Mouse (Mus musculus): ENCODE measurements around the gene Hs6st3. TPM values are rescaled to one million over a fixed set of nuclear protein-coding genes. Genes with fewer than 3 reads are reported as not detected.

Hs6st3 gene
- total RNA-seq, 2 experiments from 2014 or later: not detected

DNA sequence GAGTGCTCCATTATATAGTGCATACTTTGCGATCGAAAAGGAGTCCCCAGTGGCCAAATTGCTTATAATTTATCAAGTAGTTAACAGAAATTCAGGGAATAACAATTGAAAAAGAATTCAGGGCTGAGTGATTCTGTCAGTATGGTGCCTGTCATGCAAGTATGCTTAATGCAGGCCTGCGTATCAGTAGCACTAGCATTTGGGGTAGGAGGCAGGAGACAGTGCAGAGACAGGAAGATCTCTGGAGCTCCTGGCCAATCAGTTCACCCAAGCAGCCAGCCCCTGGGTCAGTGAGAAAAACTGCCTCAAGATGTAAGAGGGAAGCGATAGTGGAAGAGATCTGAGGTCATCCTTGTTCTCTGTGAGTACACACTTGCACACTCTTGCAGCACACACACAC, 594.1 kb downstream of the Hs6st3 start:
- intact Hi-C loops (cut with DNase I; ENCODE audit: low total_unique reads): no loop called here
- DNase-seq: no peak

DNA sequence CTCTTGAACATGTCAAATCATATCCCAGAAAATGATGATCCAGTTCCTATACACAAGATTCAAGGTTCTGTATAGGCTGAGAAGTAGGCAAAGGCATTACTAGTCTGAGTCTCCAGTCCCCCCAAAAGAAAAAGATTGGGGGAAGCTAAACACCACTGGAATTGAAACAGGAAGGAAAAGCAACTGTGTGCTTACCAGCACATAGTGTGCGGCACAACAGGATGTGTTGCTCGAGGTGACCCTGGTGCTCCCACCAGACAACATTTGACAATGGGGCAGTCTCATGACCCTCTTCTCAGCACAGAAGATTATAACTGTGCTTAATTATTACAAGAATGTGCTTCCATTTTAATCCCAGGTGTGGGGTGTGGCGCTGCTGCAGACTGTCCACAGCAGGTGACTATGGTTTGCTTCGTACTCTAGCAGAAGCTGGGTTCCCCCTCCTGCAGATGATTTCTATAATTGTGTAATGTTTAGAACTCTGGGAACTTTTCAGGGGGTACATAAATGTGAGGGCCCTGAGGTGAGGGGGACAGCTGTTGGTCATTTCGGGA, 599.3 kb downstream of the Hs6st3 start:
- intact Hi-C loops (cut with DNase I; ENCODE audit: low total_unique reads): no loop called here
- no peak for DNase-seq

DNA sequence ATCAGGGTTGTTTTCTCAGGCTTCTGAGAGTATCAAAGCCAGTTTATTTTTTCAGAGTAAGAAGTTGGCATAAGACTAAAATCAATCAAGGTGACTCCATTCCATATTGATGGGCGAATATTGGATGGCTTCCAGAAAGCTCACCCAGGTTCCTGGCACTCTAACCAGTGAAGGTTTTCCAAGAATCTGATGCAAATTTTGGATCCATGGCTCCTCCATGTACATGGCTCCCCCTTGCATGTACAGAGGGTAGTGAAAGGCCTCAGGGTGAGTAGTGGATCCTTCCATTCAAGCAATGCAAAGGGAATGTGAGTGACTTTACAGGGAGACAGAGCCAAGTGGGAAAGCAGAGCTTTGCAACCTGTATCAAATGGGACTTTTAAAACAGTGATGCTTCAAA, 603.6 kb downstream of the Hs6st3 start:
- intact Hi-C loops (cut with DNase I; ENCODE audit: low total_unique reads): no loop called here
- DNase-seq: no peak

DNA sequence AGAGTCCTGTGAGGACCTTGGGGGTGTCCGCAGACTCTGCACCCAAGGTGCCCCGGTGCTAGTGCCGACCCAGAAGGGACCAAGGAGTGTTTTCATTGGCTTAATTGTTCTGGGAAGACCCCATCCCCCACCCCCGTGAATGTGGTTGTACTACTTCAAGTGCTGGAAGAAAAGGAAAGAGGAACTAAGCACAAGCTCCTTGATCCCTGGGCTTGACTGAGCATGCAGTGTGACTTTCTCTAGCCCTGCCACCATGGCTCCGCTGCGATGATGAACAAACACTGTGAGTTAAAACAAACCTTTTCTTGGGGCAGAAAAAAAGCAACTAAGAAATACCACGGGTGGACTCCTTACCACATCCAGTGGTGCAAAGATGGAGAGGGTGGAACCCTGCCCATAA, 623.2 kb downstream of the Hs6st3 start:
- no peak for DNase-seq
- intact Hi-C loops (cut with DNase I; ENCODE audit: low total_unique reads): no loop called here

DNA sequence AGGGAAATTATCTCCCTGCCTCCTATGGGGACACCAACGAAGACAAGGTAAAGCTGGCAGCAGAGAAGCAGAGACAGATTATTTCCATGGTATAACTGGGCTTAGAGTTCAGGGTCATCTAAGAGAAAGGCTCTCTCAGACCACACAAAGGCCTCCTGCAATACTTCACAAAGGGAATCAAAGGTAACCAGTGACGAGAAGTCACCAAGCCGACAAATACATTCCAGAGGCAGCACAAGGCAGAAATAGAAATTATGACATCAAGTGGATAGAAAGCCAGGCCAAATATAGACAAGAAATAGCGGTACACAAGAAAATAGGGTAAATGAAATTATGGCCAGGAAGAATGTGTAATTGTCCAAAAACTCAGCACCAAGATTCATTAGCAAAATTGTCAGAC, 633.9 kb downstream of the Hs6st3 start:
- intact Hi-C loops (cut with DNase I; ENCODE audit: low total_unique reads): no loop called here
- no peak for DNase-seq

DNA sequence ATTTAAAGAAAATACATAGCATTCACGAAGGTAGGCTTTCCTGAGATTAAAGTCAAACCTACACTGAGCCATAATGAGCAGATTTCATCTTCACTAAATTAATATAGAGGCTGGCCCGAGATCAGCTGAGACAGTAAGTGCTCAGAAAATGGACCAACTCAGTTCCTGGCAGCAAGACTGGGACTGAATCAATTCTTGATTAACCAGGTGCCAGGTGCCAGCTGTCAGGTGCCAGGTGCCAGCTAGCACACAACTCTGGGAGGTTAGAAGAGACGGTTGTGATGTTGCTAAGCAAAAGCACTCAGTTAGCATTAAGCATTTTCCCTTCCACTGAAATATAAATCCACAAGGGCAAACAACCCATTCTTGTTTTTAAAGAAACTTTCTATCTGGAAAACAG, 638.1 kb downstream of the Hs6st3 start:
- intact Hi-C loops (cut with DNase I; ENCODE audit: low total_unique reads): no loop called here
- no peak for DNase-seq

DNA sequence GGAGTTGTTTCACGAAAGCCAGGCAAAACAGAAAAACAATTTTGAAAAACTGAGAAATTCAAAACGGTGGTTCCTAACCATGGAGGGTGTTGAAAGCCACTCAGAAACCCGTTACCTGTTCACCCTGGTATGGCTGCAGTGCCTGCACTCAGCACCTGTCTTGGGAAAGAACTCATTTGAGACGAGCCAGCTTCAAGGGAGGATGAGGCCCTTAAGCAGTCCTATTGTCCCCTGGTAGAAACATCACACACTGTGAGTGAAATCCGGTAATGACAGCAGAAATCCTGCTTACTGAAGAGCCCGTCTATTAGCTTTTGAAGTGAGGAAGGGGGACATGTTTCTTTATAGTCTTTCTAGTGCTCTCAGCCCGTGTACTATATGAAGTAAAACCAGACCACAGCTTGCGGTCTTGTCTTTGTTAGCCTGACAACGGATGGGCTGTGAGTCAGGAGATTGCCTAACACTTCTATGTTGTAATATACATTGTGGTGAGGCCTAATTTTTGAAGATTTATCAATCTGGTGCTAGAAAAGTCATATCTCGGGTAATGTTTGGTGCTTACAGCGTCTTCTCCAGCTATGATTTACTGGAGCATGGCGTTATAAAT, 641.9 kb downstream of the Hs6st3 start:
- intact Hi-C loops (cut with DNase I; ENCODE audit: low total_unique reads): no loop called here
- DNase-seq: no peak

DNA sequence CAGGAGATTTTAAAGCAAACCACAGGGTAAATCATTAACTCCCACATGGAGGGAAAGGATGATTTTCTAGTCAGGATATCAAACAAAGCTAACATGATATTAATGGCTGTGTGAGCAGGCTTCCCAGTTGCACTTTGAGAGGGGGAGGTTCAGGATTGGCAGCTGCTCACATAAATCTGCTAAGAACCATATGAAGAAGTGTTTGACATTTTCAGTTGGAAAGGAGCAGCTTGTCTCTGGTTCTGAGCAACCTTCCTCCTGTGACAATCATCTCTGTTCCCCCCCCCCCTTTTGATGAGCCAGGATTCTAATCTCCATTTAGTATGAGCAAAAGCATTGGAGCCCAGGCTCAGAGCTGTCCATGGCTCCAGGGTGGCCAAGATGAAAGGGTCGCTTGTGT, 643.0 kb downstream of the Hs6st3 start:
- DNase-seq: no peak
- intact Hi-C loops (cut with DNase I; ENCODE audit: low total_unique reads): no loop called here

DNA sequence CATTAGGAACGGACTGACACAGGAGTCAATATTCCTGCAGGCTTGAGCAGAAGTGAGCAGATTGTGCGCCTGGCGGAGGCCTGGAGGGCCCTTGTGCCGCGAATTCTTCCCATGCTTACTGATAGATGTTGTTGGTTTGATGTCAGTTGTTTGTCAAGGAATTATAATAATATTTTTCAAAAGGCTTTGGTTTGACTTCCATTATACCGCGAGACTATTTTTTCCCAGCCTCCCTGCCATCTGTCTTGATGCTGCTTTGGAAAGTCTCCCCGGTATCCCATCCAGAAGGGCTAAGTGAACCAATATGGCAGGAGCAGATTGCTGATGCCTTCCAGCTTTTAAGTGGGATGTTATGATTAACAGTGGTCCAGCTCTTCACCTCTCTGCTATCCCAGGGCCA, 651.3 kb downstream of the Hs6st3 start:
- intact Hi-C loops (cut with DNase I; ENCODE audit: low total_unique reads): no loop called here
- no peak for DNase-seq

DNA sequence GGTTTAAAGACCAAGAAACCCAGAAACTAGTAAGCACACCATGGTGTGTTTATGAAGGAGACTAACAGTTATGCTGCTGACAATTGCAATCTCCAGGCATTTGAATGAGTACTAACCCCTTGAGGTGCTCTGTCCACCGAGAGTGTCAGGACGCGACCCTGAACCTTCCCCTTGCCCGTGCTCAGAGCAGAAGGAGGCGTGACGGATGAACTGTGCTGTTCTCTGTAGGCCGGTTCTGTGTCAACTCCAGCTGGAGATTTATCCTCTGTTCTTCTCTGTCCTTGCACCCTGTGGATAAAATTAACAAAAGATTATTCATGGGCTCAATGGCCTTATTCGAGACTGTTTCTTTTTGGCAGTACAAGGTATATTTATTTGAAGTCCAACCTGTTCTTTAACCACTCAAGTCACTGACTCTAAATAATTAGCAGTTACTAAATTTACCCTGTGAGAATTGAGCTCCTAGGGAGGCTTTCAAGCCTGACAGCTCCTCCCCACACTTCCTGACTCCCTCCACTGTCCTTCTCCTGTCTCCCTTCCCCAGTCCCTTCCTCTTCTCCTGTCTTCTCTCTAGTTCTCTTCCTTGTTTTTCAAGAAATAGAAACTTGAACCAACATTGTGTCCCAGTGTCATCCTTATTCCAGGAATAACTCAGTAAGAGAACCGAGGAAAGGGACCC, 659.2 kb downstream of the Hs6st3 start:
- intact Hi-C loops (cut with DNase I; ENCODE audit: low total_unique reads): no loop called here

DNA sequence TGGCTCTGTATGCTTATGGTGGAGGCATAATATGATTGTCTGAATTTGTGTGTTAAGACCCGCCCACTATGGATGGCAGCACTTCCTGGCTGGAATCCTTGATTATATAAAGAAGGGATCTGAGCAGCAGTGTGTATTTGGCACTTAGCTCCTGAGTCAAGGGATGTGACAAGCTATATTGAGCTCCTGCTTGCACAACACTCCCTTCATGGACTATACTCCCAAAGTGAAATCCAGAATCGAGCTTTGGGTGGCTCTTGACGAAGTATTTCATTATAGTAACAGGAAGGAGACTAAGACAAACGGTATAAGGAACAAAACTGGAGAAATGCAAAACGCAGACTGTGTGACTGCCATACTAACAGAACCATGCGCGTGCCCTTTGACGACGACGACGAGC, 660.4 kb downstream of the Hs6st3 start:
- DNase-seq: no peak
- intact Hi-C loops (cut with DNase I; ENCODE audit: low total_unique reads): no loop called here

More for the DNA sequence above, 659.2 kb downstream of the Hs6st3 start:
- no peak for DNase-seq

DNA sequence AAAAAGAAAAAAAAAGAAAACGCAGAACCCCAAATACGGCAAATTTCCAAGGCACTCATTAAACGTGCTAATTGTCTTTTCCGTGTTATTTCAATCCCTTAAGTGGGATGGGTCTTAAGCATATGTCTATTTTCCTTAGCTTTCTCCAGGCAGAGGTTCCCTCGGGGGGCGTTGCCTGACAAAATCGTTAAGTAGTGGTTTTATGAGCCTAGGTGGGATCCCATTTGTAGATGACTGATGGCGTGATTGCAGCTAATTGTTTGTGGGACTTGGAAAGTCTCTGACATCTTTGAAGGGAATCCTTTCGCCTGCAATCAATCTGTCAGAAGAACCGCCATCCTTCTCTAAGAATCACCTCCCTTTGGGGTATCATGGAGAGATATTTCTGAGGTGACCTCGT, 662.7 kb downstream of the Hs6st3 start:
- DNase-seq: no peak
- intact Hi-C loops (cut with DNase I; ENCODE audit: low total_unique reads): no loop called here

DNA sequence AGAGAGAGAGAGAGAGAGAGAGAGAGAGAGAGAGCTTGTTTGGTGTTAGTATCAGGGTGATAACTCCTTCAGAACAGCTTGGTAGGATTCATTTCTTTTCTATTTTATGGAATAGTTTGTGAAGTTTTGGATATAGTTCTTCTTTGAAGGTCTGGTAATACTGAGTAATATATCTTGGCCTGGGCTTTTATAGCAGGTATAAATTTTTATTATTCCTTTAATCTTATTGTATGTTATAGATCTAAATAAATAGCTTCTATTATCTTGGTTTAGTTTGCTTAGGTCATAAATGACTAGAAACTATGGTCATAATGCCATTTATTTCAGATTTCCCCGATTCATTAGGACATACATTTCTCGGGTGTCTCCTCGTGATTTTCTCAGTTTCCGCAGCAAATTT, 675.8 kb downstream of the Hs6st3 start:
- intact Hi-C loops (cut with DNase I; ENCODE audit: low total_unique reads): no loop called here
- no peak for DNase-seq

DNA sequence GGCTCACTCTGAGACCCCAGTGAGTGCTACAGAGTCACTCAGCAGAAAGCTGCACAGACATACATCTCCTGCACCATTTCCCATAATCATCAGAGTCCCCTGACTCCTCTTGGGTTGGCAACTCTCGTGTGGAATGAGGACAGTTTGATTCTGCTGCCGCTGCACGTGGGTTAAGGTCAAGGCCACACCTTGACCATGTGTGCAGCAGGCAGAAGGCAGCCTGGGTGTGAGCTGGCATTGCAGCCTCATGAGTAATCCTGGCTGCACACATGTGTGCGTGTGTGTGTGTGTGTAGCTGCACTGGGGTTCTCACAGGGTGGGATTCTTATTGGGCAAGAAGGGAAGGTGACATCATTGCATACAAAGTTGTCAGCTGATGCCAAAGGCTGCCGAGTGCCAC, 677.5 kb downstream of the Hs6st3 start:
- DNase-seq: no peak
- intact Hi-C loops (cut with DNase I; ENCODE audit: low total_unique reads): no loop called here

DNA sequence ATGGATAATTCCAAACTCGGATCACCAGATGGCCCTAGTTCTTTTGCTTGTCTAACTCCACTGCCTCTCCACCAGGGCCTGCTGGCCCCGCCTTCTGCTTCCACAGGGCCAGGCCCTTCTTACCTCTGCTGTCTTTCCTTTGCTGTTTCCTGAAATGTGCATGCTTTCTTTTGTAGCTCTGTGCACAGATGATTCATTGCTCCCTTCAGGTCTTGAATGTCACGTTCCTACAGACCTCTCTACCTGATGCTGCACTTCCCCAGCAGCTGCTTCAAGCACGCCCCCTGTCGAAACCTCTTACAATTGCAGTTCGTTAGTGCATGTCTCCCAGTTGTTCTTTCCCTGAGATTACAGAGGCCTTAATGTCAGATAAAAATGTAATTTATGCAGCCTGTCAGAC, 682.4 kb downstream of the Hs6st3 start:
- intact Hi-C loops (cut with DNase I; ENCODE audit: low total_unique reads): no loop called here
- DNase-seq: no peak

DNA sequence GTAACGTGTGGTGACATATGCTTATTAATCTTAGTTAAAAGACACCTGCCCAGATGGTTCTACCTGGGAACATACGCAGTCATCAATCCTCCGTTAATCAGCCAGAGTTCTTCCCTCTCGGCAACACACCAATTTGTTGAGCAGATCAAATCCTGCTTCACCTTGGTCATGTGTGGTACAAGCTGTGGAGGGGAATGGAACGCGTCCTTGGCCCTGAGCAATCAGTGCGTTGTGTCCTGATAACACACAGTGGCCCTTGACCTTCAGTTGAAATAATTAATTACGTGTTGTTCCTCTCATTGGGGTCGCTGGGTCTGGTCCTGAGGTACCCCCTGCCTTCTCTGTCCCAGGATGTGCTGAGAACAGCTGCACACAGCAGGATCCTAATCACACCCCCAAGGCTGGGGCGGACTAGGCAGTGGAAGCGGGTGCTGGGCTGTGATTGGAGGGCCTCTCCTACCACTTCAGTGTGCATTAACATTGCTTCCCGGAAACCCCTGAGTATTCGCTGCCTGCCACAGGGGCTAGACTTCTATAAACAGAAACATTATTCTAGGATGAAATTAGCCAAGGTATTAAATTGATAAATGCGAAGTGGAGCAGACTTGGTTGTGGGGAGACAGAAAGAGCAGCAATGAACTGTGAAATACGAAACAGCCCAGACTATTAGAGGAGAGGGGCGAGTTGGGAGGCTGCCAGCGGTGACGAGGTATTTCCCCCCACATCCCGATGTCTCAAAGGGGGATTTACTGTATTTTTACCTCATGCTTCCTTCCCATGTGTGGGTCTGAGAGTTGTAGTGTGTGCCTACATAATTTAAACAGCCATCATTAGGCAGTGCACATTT, 693.2 kb downstream of the Hs6st3 start:
- DNase-seq: no peak
- intact Hi-C loops (cut with DNase I; ENCODE audit: low total_unique reads): no loop called here

DNA sequence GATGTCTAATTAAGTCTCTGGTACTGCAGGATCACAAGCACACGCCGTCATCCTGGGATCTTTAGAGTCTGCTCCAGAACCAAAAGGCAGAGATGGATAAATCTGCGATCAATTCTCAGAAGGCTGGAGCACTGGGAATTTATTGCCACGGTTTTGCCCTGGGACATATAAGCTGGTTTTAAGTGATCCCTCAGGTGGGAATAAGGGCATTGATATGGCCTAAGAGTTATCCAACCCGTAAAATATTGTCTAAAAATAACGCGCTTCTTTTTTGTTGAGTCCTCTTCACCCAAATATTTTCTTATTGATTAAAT, 693.8 kb downstream of the Hs6st3 start:
- no peak for DNase-seq
- intact Hi-C loops (cut with DNase I; ENCODE audit: low total_unique reads): no loop called here

DNA sequence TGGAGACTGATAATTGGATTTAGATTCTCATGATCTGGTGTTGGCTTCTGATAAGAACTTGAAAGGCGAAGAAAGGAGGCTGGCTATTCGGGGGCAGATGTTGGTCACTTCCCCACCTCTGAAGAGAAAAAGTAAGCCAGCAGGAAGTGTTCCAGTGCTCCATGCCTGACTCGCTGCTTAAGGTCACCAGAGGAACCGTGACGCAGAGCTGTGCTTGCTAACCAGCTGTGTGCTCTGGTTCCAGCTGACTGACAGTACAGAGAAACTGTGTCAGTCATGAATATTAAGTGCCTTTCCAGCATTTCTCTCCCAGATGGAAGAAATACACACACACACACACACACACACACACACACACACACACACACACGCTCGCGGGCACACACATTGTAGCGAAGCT, 694.8 kb downstream of the Hs6st3 start:
- no peak for DNase-seq
- intact Hi-C loops (cut with DNase I; ENCODE audit: low total_unique reads): no loop called here

DNA sequence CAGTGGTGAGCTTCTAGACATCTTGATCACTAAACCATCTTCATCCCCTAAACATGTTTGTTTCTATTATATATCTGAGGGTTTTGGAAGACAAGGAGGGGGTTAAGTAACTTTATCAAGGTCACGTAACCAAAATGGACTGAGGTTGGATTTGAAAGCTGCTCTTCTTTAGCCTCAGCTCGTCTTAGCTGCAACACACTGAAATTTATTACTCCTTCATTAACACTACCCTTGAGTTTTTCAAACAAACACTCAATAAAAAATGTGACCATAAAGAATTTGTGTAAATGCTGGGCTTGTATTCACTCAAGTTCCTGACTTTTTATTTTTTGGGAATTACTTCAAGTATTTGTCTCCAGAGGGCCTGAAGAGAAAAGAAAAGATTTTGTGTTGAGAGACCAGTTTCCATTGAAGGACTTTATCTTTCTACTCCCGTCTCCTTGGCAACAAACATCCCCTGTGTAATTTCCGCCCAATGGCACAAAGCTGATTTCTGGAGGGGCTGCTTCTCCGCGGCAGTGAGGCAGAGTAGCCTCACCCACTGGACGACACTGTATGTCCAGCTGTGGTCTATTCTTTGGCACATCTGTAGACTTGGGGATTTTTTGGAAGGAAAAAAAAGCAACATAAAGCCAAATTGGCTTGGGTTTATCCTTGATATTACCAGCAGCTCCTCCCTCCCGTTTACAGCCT, 696.0 kb downstream of the Hs6st3 start:
- DNase-seq: no peak
- intact Hi-C loops (cut with DNase I; ENCODE audit: low total_unique reads): no loop called here

DNA sequence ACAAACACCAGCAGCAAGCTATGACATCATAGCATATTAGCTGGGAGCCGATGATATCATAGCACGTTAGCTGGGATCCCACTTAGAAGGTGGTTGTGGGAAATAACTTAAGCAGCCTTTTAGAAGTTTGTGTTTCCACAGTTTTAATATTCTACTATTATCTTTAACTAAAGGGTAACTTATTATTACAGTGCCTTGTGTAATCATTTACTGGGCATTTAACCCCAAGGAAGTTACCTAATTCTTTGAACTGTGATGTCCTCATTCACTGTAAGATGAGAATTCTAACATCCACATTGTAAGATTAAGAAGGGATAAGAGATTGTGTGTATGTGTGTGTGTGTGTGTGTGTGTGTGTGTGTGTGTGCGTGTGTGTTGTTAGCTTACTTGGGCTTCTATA, 697.9 kb downstream of the Hs6st3 start:
- DNase-seq: no peak
- intact Hi-C loops (cut with DNase I; ENCODE audit: low total_unique reads): no loop called here

All from gastrocnemius, postnatal 14 days (tissue).